In the genomic region with DNA sequence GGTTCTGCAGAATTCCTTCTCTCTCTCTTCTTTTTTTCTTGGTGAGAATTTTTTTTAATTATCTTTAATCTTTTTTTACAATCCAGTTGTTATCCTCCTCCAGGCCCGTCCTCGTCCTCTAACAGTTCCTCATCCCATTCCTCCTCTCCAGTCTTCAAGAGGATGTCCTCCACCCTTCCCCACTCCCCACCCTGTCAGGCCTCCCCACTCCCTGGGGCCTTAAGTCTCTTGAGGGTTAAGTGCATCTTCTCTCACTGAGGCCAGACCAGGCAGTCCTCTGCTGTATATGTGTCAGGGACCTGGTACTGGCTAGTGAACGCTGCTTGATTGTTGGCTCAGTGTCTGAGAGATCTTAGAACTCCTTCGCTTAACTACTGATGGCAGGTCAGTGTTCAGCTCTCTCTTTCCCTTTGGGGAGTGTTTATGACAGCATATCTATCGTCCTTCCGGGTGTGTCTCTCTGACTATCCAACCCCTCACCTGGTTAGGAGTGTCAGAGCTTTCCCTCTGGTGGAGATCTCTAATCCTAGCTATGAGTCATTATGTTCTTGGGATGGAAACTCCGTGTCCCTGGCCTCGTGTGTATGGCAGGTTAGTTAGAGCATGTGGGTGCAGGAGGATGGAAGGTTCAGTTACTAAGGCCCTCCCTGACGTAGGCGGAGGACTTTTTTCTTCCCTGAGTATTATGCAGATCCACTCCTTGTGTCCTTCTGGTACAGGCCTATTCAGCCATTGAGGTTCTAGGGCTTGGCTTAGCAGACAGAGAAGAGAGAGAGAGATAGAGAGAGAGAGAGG, we compare ENCODE assay signal across 21 mouse cellular contexts. TPM values are rescaled to one million over a fixed set of nuclear protein-coding genes. Genes with fewer than 3 reads are reported as not detected.
DNase-seq lines count a peak whose midpoint lies in the region; ATAC-seq and TF ChIP-seq lines count a peak whose summit lies in the region.
"Had no signal": no experiment of that assay in that cellular context is flagged by ENCODE, and none has a peak within 500 bp of the region (broad histone marks: within the 10 kb centered on the region; RNA-seq: fewer than 3 reads in every experiment).

No protein-coding gene starts in this region.

- no peak overlapping the region for H3K27ac ChIP-seq in heart, embryonic 15.5 days
- peak overlapping the region; percentile 97 for H3K27ac ChIP-seq in CH12.LX (ENCODE audit: insufficient read depth, low read depth)
- H3K27ac ChIP-seq in embryonic facial prominence, embryonic 15.5 days (replicated peaks) = peak overlapping the region; percentile 82
- H3K27ac ChIP-seq in limb, embryonic 15.5 days = peak overlapping the region; percentile 86; the same call in 1 of the 2 replicates
- no peak overlapping the region for H3K27ac ChIP-seq in neural tube, embryonic 15.5 days (replicated peaks)
- H3K27ac ChIP-seq: forebrain, embryonic 15.5 days; hindbrain, embryonic 13.5 days; midbrain, embryonic 12.5 days had no signal

- dilution Hi-C loops in CH12.LX (cut with MboI; ENCODE audit: extremely low pct_ligation_motif_present, extremely low pct_unique_long_range_greater_than_20kb, low sequenced_read_pairs) = no loop called here

- H3K9me3 ChIP-seq in heart, embryonic 15.5 days (replicated peaks) = no peaks in the 10 kb centered on the region
- H3K9me3 ChIP-seq in CH12.LX (replicated peaks; ENCODE audit: low read length) = no peaks in the 10 kb centered on the region
- no peaks in the 10 kb centered on the region for H3K9me3 ChIP-seq in embryonic facial prominence, embryonic 15.5 days (replicated peaks)
- H3K9me3 ChIP-seq in limb, embryonic 15.5 days = no peaks in the 10 kb centered on the region
- no peaks in the 10 kb centered on the region for H3K9me3 ChIP-seq in neural tube, embryonic 15.5 days (replicated peaks)
- H3K9me3 ChIP-seq: forebrain, embryonic 15.5 days; hindbrain, embryonic 13.5 days; midbrain, embryonic 12.5 days had no signal

- H3K4me3 ChIP-seq in heart, embryonic 15.5 days = no peak overlapping the region
- peak overlapping the region in 2 of 3 experiments; percentile 36 to 54 for H3K4me3 ChIP-seq in CH12.LX (replicated peaks in 1 of 3; ENCODE audit: low read depth in 2 of 3, low read length in 2 of 3, poor library complexity in 1 of 3)
- H3K4me3 ChIP-seq in embryonic facial prominence, embryonic 15.5 days (replicated peaks) = no peak overlapping the region
- no peak overlapping the region for H3K4me3 ChIP-seq in limb, embryonic 15.5 days
- H3K4me3 ChIP-seq in neural tube, embryonic 15.5 days (replicated peaks) = no peak overlapping the region
- H3K4me3 ChIP-seq: erythroblast, embryonic 14.5 days; forebrain, embryonic 15.5 days; hindbrain, embryonic 13.5 days; midbrain, embryonic 12.5 days had no signal

- intact Hi-C loops in left cerebral cortex, postnatal 36 days (cut with DNase I) = no loop called here

- TF ChIP-seq CTCF in CH12.LX (conservative IDR thresholded peaks at IDR 0.05 in 1 of 2, IDR thresholded peaks at IDR 0.05 in 1 of 2; ENCODE audit: low read depth in 2 of 2, low read length in 2 of 2) = no peak

- no peak for DNase-seq in heart, adult 8-10 months (ENCODE audit: low spot score)
- DNase-seq in CH12.LX (ENCODE audit: extremely low read depth) = no peak
- no peak for DNase-seq in ovary, postnatal 14 days (ENCODE audit: low spot score)
- no peak for DNase-seq in left cerebral cortex, postnatal 36 days (ENCODE audit: low spot score in 2 of 2)
- DNase-seq: adrenal gland, adult 2 months; cerebellum, adult 11 months; cerebellum, postnatal 14 days; embryo, embryonic 11 days; kidney, adult 18-20 months; kidney, postnatal 14 days; liver, postnatal 0 days; retina, postnatal 1 day; spleen, adult 18-20 months had no signal

- no peaks in the 10 kb centered on the region for H3K27me3 ChIP-seq in heart, embryonic 15.5 days
- H3K27me3 ChIP-seq in CH12.LX (replicated peaks) = no peaks in the 10 kb centered on the region
- H3K27me3 ChIP-seq in embryonic facial prominence, embryonic 15.5 days = no peaks in the 10 kb centered on the region
- no peaks in the 10 kb centered on the region for H3K27me3 ChIP-seq in limb, embryonic 15.5 days
- peaks cover 21% of the 10 kb centered on the region for H3K27me3 ChIP-seq in neural tube, embryonic 15.5 days (replicated peaks)
- H3K27me3 ChIP-seq: forebrain, embryonic 15.5 days had no signal

- H3K79me2 ChIP-seq in CH12.LX (replicated peaks; ENCODE audit: control insufficient read depth, extremely low read depth, insufficient read depth, poor library complexity, severe bottlenecking) = peaks cover 73% of the 10 kb centered on the region

- H3K4me1 ChIP-seq in heart, embryonic 15.5 days (replicated peaks) = peaks cover 83% of the 10 kb centered on the region
- peaks cover 42 to 90% of the 10 kb centered on the region in 2 experiments for H3K4me1 ChIP-seq in CH12.LX (ENCODE audit: control insufficient read depth in 1 of 2, insufficient read depth in 2 of 2)
- peaks cover 88% of the 10 kb centered on the region for H3K4me1 ChIP-seq in embryonic facial prominence, embryonic 15.5 days
- H3K4me1 ChIP-seq in limb, embryonic 15.5 days = peaks cover 87% of the 10 kb centered on the region
- H3K4me1 ChIP-seq in neural tube, embryonic 15.5 days = peaks cover 39% of the 10 kb centered on the region

- 69% methylated on average over 10 of the region's 10 CpGs for WGBS in heart, embryonic 15.5 days
- WGBS in embryonic facial prominence, embryonic 15.5 days = 63% methylated on average over 10 of the region's 10 CpGs
- WGBS in limb, embryonic 15.5 days = 64% methylated on average over 10 of the region's 10 CpGs
- 83% methylated on average over 10 of the region's 10 CpGs for WGBS in neural tube, embryonic 15.5 days

- no peak for TF ChIP-seq RAD21 in CH12.LX (IDR thresholded peaks at IDR 0.05; ENCODE audit: low read depth, low read length)

- no peak; the same call in 1 of the 2 replicates for TF ChIP-seq POLR2A in CH12.LX (IDR thresholded peaks at IDR 0.05; ENCODE audit: low read depth, low read length)

- in situ Hi-C loops in CH12.LX (cut with MboI; ENCODE audit: low pct_ligation_motif_present, low pct_unique_long_range_greater_than_20kb, low sequenced_read_pairs) = loop anchor here (5.0 to 10.0 kb wide), 2 partner anchors 60 to 82 kb away; no protein-coding TSS in a partner anchor

- peaks cover 8% of the 10 kb centered on the region for H3K36me3 ChIP-seq in heart, embryonic 15.5 days
- peaks cover 4 to 5% of the 10 kb centered on the region in 2 experiments for H3K36me3 ChIP-seq in CH12.LX (replicated peaks in 1 of 2; ENCODE audit: control insufficient read depth in 1 of 2, insufficient read depth in 1 of 2, low read length in 1 of 2)
- H3K36me3 ChIP-seq in embryonic facial prominence, embryonic 15.5 days = peaks cover 6% of the 10 kb centered on the region; the same call in 1 of the 2 replicates
- peaks cover 10% of the 10 kb centered on the region for H3K36me3 ChIP-seq in limb, embryonic 15.5 days
- no peaks in the 10 kb centered on the region for H3K36me3 ChIP-seq in neural tube, embryonic 15.5 days
- H3K36me3 ChIP-seq: forebrain, embryonic 15.5 days; hindbrain, embryonic 13.5 days; midbrain, embryonic 12.5 days had no signal

- H3K4me2 ChIP-seq in heart, embryonic 15.5 days = no peak overlapping the region
- peak overlapping the region; percentile 45 for H3K4me2 ChIP-seq in CH12.LX (ENCODE audit: insufficient read depth, low read depth, poor library complexity, severe bottlenecking)
- peak overlapping the region; percentile 34 for H3K4me2 ChIP-seq in embryonic facial prominence, embryonic 15.5 days (replicated peaks)
- H3K4me2 ChIP-seq in limb, embryonic 15.5 days = 0 out of 2 replicates have a peak overlapping the region, but pooled peaks have one; percentile 3
- no peak overlapping the region for H3K4me2 ChIP-seq in neural tube, embryonic 15.5 days
- H3K4me2 ChIP-seq: forebrain, embryonic 15.5 days; hindbrain, embryonic 13.5 days; midbrain, embryonic 12.5 days had no signal

- no peak; the same call in 1 of the 2 replicates for TF ChIP-seq EP300 in CH12.LX (IDR thresholded peaks at IDR 0.05; ENCODE audit: low read length)

- ATAC-seq in heart, embryonic 15.5 days (replicated peaks; ENCODE audit: insufficient number of reproducible peaks, insufficient read depth, low FRiP score, low read depth) = no peak
- no peak for ATAC-seq in embryonic facial prominence, embryonic 15.5 days (ENCODE audit: insufficient number of reproducible peaks, low FRiP score, low TSS enrichment, low read depth)
- ATAC-seq in limb, embryonic 15.5 days (ENCODE audit: insufficient number of reproducible peaks, low FRiP score, low TSS enrichment, low read depth) = no peak
- no peak for ATAC-seq in neural tube, embryonic 15.5 days (ENCODE audit: low FRiP score)
- ATAC-seq: forebrain, embryonic 15.5 days; liver, postnatal 0 days had no signal

- H3K9ac ChIP-seq in heart, embryonic 15.5 days = peak overlapping the region; percentile 4; the same call in 1 of the 2 replicates
- peak overlapping the region; percentile 34 for H3K9ac ChIP-seq in CH12.LX (ENCODE audit: insufficient read depth, low read depth)
- H3K9ac ChIP-seq in embryonic facial prominence, embryonic 15.5 days = no peak overlapping the region
- H3K9ac ChIP-seq in limb, embryonic 15.5 days = no peak overlapping the region
- H3K9ac ChIP-seq in neural tube, embryonic 15.5 days (replicated peaks) = no peak overlapping the region
- H3K9ac ChIP-seq: forebrain, embryonic 15.5 days; hindbrain, embryonic 13.5 days; liver, postnatal 0 days; midbrain, embryonic 12.5 days had no signal

RNA-seq across cellular contexts. Expression of a gene that starts 5.9 kb away (rescaled TPM):
- polyA plus RNA-seq in heart, embryonic 15.5 days (2015; fragmentation: Nextera tagmentation; extraction: Ambion mirVana) = 31.4 and 38.4 TPM in 2 replicates
- 100 to 1,000 TPM; 332 to 446 (median 375) TPM for total RNA-seq in heart, adult 8-10 months (2022)
- total RNA-seq in CH12.LX (2012; rRNA removed) = 15.3 and 21.7 TPM in 2 replicates
- 1.5 and 1.7 TPM in 2 replicates for total RNA-seq in CH12.LX (2014; rRNA removed)
- 1.8 and 2.0 TPM in 2 replicates for polyA plus RNA-seq in CH12.LX (2012; ENCODE audit: insufficient read length, low read depth)
- 71.9 and 92.4 TPM in 2 replicates for polyA plus RNA-seq in embryonic facial prominence, embryonic 15.5 days (2015; fragmentation: Nextera tagmentation; extraction: Ambion mirVana)
- 96.4 and 104 TPM in 2 replicates for polyA plus RNA-seq in limb, embryonic 15.5 days (2015; fragmentation: Nextera tagmentation; extraction: Ambion mirVana)
- polyA plus RNA-seq in neural tube, embryonic 15.5 days (2015; fragmentation: Nextera tagmentation; extraction: Ambion mirVana) = 4.4 and 8.0 TPM in 2 replicates
- total RNA-seq in left cerebral cortex, postnatal 36 days (2021) = 10 to 100 TPM; 16.6 to 32.1 TPM

RNA-seq across cellular contexts. Expression of a gene that starts 28.2 kb away (rescaled TPM):
- polyA plus RNA-seq in heart, embryonic 15.5 days (2015; fragmentation: Nextera tagmentation; extraction: Ambion mirVana) = 216 and 256 TPM in 2 replicates
- 100 to 1,000 TPM; 209 to 232 (median 227) TPM for total RNA-seq in heart, adult 8-10 months (2022)
- total RNA-seq in CH12.LX (2012; rRNA removed) (1,294 and 1,368 TPM in 2 replicates), CH12.LX (2014; rRNA removed) (1,172 and 1,266 TPM in 2 replicates)
- 1,511 and 1,695 TPM in 2 replicates for polyA plus RNA-seq in CH12.LX (2012; ENCODE audit: insufficient read length, low read depth)
- 443 and 458 TPM in 2 replicates for polyA plus RNA-seq in embryonic facial prominence, embryonic 15.5 days (2015; fragmentation: Nextera tagmentation; extraction: Ambion mirVana)
- polyA plus RNA-seq in limb, embryonic 15.5 days (2015; fragmentation: Nextera tagmentation; extraction: Ambion mirVana) = 467 and 482 TPM in 2 replicates
- polyA plus RNA-seq in neural tube, embryonic 15.5 days (2015; fragmentation: Nextera tagmentation; extraction: Ambion mirVana) = 291 and 348 TPM in 2 replicates
- 100 to 1,000 TPM; 219 to 232 TPM for total RNA-seq in left cerebral cortex, postnatal 36 days (2021)

RNA-seq across cellular contexts. Expression of a gene that starts 41.4 kb away (rescaled TPM):
- 13.7 and 19.4 TPM in 2 replicates for polyA plus RNA-seq in heart, embryonic 15.5 days (2015; fragmentation: Nextera tagmentation; extraction: Ambion mirVana)
- 10 to 100 TPM in 1 of 4 experiments, 1 to 10 TPM in 3; 8.1 to 10.3 (median 8.6) TPM for total RNA-seq in heart, adult 8-10 months (2022)
- total RNA-seq in CH12.LX (2012; rRNA removed) (47.7 and 49.1 TPM in 2 replicates), CH12.LX (2014; rRNA removed) (40.4 and 41.8 TPM in 2 replicates)
- polyA plus RNA-seq in CH12.LX (2012; ENCODE audit: insufficient read length, low read depth) = 52.9 and 54.9 TPM in 2 replicates
- 31.0 and 32.8 TPM in 2 replicates for polyA plus RNA-seq in embryonic facial prominence, embryonic 15.5 days (2015; fragmentation: Nextera tagmentation; extraction: Ambion mirVana)
- polyA plus RNA-seq in limb, embryonic 15.5 days (2015; fragmentation: Nextera tagmentation; extraction: Ambion mirVana) = 29.3 and 30.0 TPM in 2 replicates
- 25.4 and 26.0 TPM in 2 replicates for polyA plus RNA-seq in neural tube, embryonic 15.5 days (2015; fragmentation: Nextera tagmentation; extraction: Ambion mirVana)
- 10 to 100 TPM; 17.5 to 21.5 TPM for total RNA-seq in left cerebral cortex, postnatal 36 days (2021)

RNA-seq across cellular contexts. Expression of a gene that starts 53.3 kb away (rescaled TPM):
- 74.2 and 99.5 TPM in 2 replicates for polyA plus RNA-seq in heart, embryonic 15.5 days (2015; fragmentation: Nextera tagmentation; extraction: Ambion mirVana)
- total RNA-seq in heart, adult 8-10 months (2022) = 10 to 100 TPM; 28.2 to 33.7 (median 30.4) TPM
- total RNA-seq in CH12.LX (2012; rRNA removed) = 131 and 158 TPM in 2 replicates
- 115 and 117 TPM in 2 replicates for total RNA-seq in CH12.LX (2014; rRNA removed)
- 149 and 162 TPM in 2 replicates for polyA plus RNA-seq in CH12.LX (2012; ENCODE audit: insufficient read length, low read depth)
- polyA plus RNA-seq in embryonic facial prominence, embryonic 15.5 days (2015; fragmentation: Nextera tagmentation; extraction: Ambion mirVana) = 155 and 156 TPM in 2 replicates
- 155 and 160 TPM in 2 replicates for polyA plus RNA-seq in limb, embryonic 15.5 days (2015; fragmentation: Nextera tagmentation; extraction: Ambion mirVana)
- polyA plus RNA-seq in neural tube, embryonic 15.5 days (2015; fragmentation: Nextera tagmentation; extraction: Ambion mirVana) = 94.8 and 117 TPM in 2 replicates
- 10 to 100 TPM; 43.9 to 52.0 TPM for total RNA-seq in left cerebral cortex, postnatal 36 days (2021)

Comparison
In these comparisons a context has a peak if more than half of its experiments do, and no peak if none do; other contexts are left out.
1. H3K27ac ChIP-seq: peak in CH12.LX (single experiment), embryonic facial prominence, embryonic 15.5 days (single experiment) and limb, embryonic 15.5 days (single experiment); none in heart, embryonic 15.5 days (single experiment) and neural tube, embryonic 15.5 days (single experiment).
2. H3K4me2 ChIP-seq: peak in CH12.LX (single experiment), embryonic facial prominence, embryonic 15.5 days (single experiment) and limb, embryonic 15.5 days (single experiment); none in heart, embryonic 15.5 days (single experiment) and neural tube, embryonic 15.5 days (single experiment).
3. H3K4me3 ChIP-seq: peak in CH12.LX (2 of 3); none in heart, embryonic 15.5 days (single experiment), embryonic facial prominence, embryonic 15.5 days (single experiment), limb, embryonic 15.5 days (single experiment) and neural tube, embryonic 15.5 days (single experiment).
4. H3K9ac ChIP-seq: peak in heart, embryonic 15.5 days (single experiment) and CH12.LX (single experiment); none in embryonic facial prominence, embryonic 15.5 days (single experiment), limb, embryonic 15.5 days (single experiment) and neural tube, embryonic 15.5 days (single experiment).